Mouse (Mus musculus): ENCODE measurements around the gene Ipo13.

Gene Ipo13

DNA sequence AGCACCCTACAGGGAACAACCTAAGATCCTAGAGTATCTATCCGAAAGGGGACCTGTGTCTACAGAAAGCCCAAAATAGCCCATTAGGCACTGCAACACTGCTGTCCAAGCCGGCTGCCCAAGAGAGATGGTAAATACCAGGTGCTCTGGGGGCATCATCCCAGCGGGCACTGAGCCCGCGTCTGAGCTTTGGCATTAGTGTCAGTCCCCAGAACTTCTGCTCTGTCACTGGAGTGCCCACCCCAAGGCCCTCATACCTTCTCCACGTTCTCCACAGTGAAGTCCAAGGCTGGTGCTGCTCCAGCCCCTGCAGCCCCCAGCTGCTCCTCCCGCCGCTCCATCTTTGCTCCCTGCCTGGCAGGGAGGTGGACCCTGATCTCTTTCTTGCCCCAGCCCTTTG, 768 bp downstream of the Ipo13 start:
- DNase-seq (ENCODE audit: low spot score in 2 of 2), result peak in 1 of 2 experiments; percentile 22

DNA sequence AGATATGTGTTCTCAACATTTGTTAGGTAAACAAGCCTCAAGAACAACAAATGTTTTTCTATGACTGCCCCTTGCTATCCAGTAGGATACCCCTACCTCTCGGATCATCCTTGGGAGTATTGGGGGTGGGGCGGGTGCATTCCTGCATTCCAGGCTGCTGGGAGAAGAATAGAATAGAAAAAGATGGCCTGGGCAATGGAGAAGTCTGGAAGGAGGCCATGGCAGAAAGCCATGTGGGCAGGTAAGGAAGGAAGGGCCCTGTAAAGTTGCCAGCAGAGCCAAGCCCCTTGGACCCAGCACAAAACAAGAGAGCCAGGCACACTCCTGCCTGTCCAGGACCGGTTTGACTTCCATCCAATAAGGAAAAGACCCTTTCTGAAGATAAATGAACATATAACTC, 1.4 kb downstream of the Ipo13 start:
- peak in 1 of 2 experiments; percentile 12 for DNase-seq (ENCODE audit: low spot score in 2 of 2)

DNA sequence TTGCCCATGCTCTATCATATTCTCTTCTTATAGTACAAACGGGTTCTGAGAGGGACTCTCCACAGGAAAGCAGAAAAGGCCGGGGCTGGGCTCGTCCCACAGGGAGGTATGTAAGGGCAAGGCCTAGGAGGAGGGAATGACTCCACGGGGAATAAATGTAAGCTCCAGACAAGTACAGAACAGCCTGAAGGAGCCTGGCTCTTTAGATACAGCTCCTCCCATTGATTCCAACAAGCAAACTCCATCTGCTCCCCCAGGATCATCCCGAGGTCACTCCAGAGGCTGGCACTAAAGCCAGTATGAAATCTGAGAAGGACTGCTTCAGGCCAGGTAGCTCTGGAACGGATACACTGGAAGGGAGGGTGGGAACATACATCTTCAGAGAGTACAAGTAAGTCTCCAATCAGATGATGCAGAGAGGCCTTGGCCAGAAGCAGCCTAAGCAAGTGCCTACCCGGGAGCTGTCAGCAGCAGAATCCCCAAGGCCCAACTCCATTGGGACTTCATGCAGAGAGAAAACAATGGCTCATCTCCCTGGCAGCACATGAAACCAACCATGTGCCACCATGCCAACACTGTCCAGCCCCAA, 2.0 kb downstream of the Ipo13 start:
- DNase-seq (ENCODE audit: low spot score in 2 of 2), result no peak

DNA sequence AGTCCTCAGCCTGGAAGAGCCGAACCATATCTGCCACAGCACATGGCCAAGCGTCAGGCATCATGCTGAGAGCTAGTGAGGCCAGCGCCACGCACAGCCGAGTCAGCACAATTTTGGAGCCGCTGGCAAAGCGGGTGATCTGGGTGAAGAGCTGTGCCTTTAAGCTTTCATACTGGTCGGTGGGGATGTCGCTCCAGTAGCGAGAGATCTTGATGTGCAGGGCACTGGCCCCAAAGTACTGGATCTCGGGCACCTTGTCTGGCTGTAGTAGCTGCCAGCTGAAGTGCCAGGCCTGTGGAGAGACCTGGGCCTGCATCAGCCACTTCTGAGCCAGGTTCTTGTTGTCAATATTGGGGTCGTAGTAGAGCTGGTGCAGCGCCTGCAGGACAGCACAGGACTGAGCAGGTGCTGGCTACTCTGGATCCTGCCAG, 2.7 kb downstream of the Ipo13 start:
- peak in 1 of 2 experiments; percentile 11 for DNase-seq (ENCODE audit: low spot score in 2 of 2)

DNA sequence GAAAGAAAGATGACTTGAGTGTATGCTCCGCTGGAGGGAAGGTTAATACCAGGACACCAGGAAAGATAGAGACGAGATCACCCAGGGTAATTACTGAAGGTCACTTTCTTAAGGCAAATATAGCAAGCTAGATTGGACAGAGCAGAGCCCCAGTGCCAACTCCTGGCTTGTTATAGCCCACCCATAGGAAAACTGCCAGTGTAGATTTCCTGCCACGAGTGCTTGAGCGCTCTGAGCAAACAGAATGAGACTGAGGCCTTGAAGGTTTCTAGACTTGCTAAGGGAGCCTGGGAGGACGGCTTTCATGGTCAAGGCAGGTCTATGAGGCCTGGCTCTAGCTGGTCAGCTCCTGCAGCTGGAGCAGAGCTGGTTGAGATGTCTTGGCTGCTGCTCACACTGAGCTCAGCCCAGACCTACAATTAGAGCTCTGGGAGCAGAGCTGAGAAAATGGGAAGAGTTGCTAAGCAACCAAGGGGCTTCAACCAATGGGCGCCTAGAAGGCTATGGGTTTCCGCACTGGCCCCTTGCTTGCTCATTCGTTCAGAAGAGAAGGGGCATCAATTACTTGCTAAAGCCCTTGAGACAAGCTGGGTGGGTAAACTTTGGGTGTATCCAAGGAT, 5.9 kb downstream of the Ipo13 start:
- DNase-seq (ENCODE audit: low spot score in 2 of 2), result no peak

DNA sequence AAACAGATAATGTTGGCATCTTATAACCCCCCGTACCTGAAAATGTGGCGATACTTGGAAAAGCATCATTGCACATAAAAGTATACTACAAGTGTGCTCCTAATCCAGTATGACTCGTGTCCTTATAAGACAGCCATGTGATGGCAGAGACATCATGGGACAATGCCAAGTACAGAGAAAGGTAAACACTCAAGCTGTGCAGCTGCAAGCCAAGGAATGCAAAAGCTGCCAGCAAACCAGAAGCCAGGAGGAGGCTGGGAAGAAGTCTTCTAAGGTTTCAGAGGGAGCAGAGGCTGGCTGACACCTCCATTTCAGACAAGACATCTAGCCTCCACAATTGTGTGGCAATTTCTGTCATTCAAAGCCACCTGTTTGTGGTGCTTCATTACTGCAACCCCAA, 8.6 kb downstream of the Ipo13 start:
- DNase-seq (ENCODE audit: low spot score in 2 of 2), result no peak

DNA sequence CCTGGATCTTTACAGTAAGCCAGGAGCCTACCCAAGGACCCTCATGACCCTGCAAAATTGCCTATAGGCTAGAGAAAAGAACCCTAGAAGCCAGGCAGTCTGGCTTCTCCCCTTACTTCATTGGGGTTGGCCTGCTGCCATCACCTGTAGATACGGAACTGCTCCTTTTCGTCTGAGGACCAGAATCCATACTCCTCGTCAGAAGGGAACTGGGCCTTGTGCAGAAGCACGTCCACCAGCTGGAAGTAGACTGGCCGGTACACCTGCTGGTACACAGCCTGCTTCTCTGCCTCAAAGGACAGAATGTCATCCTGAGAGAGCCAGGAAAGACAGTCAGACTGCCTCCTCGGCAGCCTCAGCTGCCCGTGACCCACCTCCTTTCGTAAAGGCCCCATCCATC, 10.0 kb downstream of the Ipo13 start:
- DNase-seq (ENCODE audit: low spot score in 2 of 2), result no peak

DNA sequence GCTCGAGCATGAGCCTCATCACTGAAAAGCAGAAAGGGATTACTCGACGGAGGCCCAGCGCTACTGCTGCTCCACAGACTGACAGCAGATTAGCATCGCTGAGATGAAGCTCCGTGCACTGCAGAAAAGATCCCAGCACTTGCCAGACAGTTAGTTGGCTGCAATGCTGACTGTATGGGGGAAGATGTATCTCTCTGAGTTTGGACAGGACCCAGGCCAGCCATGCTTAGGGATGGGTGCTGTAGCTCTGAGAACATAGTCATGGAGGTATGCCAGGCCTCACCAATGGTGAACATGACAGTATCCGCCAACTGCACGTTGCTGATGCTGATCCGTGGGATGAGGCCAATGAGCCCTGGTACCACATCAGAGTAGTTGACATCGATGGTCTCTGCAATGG, 10.7 kb downstream of the Ipo13 start:
- no peak for DNase-seq (ENCODE audit: low spot score in 2 of 2)

DNA sequence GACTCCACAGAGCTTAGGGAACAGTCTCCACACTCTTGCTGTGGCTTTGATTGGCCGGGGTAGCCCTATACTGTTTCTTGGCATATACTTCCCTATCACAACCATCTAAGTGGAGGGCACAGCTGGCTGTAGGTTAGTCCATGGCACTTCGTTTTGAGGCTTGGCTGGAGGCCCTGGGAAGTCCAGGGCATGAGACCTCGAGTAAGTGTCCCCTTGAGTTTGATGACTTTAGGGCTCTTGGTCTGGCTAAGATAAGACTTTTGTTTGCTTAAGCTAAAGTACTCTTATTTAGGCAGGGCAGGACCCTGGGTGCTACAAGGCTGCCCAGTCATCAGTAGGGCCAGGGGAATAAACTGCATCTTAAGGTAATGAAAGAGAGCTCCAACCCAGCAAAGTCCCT, 16.7 kb downstream of the Ipo13 start:
- DNase-seq (ENCODE audit: low spot score in 2 of 2), result no peak

DNA sequence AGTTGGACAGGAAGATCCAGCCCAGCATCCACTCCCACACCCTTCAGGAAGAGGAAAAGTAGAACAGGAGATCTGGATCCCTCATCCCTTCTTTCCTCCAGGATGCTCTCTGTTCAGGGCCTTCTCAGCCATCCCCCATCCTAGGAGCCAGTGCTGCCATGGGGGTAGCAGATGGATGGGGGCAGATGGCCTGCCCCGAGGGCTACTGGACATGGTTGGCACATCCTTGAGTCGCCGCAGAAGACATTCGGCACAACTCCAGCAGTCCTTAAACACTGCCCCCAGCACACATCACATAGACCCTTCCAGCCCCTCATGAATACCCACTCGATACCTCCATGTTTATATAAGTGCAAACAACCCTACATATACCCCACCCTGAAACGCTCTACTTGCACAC, 18.8 kb downstream of the Ipo13 start:
- DNase-seq (ENCODE audit: low spot score in 2 of 2), result no peak

DNA sequence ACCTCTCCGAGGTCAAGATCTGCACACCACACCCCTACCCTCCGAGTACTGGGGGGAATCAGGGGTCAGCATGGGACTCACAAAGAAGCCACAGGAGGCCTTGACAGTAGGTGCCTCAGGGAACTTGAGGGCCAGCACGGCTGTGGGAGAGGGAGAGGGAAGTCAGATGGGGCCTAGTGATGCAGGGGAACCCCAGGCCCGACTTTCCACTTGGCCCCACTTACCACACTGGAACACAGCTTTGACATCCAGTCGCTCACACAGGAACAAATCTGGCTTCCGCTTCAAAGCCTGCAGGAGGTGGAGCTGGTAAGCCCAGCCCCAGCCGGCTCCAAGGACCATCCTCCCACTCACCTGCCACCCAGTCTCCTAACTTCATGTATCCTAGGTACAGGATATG, 19.5 kb downstream of the Ipo13 start:
- DNase-seq (ENCODE audit: low spot score in 2 of 2), result no peak

DNA sequence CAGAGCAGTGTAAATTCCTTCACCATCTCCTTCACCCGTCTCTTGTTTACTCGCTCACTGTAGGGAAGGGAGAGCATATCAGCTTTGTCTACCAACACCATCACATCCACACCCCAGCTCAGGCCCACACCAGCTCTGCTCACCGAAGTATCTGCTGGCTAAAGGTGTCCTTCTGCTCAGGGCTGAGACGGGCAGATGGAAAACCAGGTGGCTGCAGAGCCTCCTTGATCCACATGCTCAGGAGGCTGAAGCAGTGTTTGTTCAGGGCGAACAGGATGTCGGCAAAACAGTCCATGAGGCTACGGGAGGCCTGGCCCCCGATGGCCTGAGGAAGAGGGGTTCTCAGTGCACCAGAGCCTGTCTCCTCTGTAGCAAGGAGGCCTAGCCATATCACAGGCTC, 20.2 kb downstream of the Ipo13 start:
- DNase-seq (ENCODE audit: low spot score in 2 of 2), result no peak

DNA sequence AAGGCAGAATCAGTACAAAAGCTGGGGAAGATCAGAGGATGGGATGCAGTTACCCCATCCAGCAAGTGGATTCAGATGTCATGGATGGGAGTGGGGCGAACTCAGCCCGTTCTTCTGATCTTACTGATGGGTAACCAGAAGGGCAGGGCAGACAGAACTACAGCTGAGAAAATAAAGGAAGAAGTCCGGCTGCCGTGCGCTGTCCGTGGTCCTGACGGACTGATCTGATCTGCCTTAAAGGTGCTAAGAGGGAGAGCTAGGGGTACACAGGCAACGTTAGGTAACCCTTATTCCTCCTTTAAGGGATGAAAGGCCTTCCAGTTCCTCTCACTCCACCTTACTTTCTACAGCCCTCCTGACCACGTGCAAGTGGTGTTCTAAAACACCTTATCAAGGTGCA, 21.4 kb downstream of the Ipo13 start:
- peak; percentile 70 to 86 for DNase-seq (ENCODE audit: low spot score in 2 of 2)

DNA sequence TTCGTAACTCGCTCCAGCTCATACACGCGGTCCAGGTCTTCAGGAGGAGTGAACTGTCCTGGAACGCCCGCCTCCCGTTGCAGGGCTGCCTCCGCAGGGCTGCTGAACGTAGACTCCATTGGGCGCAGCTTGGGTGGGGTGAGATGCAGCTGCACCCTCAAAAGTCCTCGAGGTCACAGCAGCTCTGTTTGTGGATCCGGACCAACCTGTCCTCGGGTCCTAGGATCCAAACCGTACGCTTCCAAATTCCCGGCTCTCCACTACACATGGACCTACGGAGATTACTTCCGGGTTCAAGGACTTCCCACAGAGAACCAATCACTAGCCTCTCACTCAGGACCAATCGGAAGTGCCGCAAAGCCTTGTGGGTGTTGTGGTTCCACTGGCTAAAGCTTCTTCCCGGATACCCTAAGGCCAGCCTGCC, 23.0 kb downstream of the Ipo13 start, which contains the start of gene Dph2:
Gene Dph2, minus strand, starts transcription at position 295 of the 424 bp plus-strand sequence.
- peak; percentile 70 to 78 for DNase-seq (ENCODE audit: low spot score in 2 of 2)

DNA sequence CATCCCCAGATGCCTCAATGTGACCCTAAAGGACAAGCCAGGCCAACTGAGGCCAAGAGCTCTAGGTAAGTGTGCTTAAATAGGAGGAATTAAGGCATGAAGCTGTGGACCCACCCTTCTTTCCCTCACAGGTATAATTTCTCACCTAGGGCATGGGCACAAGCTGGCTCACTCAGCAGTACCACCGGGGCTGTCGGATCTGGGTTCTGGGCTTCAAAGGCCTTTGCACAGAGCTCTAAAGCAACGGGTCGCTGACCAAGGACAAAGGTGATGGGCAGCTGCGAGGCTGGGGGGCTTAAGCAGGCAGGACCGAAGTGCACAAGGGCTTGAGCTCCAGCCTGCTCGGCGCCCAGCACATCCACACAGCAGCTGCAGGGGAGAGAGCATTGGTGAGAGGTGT, 24.0 kb downstream of the Ipo13 start:
- DNase-seq (ENCODE audit: low spot score in 2 of 2), result no peak

DNA sequence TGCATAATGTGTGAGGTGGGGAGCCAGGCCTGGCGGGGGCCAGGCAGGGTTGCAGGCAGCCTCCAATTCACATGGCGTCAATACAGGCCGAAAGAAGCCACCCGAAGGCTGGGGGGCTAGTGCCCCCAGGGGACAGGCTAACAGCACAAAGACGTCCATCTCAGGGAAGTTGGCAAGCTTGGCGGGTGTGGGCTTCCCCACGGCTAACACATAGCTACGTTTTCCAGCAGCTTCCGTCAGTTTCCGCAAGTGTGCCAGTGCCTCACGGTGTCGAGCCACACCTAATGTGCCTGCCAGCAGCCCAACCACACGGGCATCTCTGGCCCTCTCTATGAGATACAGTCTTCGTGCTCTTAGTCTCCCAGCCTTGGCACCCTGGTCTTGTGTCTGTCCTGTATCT, 24.8 kb downstream of the Ipo13 start:
- DNase-seq (ENCODE audit: low spot score in 2 of 2), result no peak

DNA sequence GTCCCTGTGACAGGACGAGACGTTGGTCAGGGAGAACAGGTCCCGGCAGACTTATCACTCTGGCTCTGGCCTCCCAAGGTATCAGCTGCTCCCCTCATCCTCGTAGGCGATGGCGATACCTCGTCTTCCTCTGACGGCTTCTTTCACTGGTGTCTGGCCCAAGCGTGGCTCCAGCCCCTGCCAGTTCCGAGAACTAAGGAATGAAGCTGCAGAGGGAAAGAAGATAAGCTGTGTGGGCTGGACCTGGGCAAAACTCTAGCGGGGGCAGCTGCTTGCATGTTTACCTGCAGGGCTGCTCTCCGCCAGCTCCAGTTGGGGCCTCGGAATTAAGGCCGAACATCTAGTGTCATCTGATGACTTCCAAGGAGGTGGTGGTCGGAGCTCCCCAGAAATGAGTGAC, 25.3 kb downstream of the Ipo13 start:
- no peak for DNase-seq (ENCODE audit: low spot score in 2 of 2)

DNA sequence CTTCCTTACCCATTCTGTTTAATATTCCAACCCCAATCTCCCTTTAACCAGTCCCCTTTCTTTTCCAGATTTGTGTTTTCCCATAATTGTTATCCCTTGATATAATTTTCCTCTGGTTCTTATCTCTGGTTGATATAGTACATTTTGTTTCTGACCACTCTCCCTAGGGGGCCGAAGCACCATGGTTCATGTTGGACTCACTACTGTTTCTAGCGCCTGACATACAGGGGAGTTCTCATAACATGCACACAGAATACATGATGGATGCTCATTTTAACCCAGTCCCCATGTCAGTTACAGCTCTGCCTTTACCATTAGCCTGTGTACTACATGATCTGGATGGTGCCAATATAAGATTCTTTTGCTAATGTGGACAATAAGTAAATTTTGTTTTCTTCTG, 26.9 kb downstream of the Ipo13 start:
- DNase-seq (ENCODE audit: low spot score in 2 of 2), result no peak

DNA sequence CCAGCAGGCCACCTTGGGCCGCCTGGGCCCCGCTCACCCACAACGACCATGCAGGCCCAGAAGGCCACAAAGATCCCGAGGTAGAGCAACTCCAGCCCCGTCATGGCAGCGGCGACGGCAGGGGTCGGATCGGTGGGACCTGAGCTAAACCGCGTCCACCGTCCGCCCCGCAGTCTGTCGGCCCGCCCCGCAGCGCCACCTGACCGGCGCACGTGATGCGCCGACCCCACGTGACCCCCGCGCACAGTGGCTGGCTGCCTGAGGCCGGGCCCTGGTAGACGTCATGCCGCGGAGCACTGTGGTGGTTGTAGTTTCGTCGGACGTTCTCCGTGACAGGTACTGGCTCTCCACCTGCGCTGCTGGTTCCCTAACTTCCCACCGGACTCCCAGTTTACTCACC, 27.7 kb downstream of the Ipo13 start, which contains the start of gene Atp6v0b:
Gene Atp6v0b, minus strand, starts transcription at position 201 of the 400 bp plus-strand sequence.
- peak; percentile 93 to 96 for DNase-seq (ENCODE audit: low spot score in 2 of 2)

DNA sequence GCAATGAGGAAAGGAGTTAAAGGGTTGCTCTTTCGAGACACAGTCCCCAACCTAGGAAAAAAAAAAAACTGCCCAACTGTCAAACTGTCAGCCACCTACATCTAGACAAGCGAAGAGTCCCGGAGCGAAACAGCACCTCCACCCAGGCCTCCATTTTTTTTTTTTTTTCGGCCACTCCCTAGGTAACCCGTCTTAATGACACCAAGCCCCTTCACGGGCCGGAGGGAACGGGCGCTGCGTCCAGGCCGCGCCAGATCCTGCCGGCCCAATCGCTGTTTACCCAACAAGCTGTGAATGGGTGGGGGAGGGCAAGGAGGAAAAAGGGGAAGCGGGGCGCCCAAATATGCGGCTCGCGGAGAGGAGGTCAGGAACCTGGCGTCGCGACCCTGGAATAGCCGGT, 28.2 kb downstream of the Ipo13 start:
- peak in 1 of 2 experiments; percentile 39 for DNase-seq (ENCODE audit: low spot score in 2 of 2)

DNA sequence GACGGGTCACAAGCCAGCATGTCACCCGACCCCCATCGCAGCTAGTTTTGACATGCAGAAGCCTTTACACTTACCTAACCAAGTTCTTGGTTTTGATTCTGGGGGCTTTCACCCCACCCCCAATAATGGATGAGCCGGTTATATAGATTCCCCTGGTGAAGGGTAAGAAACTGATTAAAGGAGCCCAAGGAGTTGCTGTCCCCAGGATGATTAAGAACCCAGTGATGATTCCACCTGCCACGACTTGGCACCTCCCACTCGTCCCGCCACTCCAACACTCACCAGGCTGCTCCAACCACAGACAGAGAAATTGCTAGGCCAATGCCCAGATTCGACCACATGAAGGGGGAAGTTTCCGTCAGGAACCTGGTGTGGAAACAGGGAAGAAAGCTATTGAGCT, 28.8 kb downstream of the Ipo13 start:
- DNase-seq (ENCODE audit: low spot score in 2 of 2), result no peak

DNA sequence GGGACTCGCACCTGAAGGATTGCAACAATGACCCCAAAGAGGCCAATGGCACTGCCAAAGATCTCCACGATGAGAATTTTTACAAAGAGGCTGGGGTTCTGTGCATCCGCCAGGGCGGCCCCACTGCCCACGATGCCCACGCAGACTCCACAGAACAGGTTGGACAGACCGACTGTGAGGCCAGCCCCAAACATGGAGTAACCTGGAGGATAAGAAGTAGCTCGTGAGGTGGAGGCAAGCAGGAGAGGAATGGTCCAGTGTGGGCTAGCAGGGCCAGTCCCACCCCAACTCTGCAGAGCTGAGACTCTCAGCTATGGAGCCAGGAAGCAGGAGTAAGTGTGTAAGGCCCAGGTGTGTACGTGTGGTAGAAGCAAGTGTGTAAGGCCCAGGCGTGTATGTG, 29.7 kb downstream of the Ipo13 start:
- no peak for DNase-seq (ENCODE audit: low spot score in 2 of 2)

DNA sequence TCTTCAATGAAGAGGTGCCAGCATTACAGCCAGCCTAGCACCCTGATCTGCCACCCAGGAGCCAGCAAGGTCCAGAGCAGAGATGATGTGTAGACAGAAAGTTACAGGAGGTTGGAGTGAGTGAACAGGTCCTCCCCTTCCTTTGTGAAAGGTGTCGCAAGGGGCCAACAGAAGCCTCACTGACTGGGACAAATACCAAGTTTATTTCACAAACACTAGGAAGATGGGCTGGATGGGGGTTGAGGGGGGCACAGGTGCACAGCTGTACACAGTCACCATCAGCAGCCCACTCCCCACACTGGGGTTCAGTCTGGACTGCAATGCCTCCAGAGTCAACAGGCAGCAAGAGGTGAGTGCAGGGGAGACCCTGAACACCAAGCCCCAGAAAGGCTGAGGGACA, 30.7 kb downstream of the Ipo13 start:
- DNase-seq (ENCODE audit: low spot score in 2 of 2), result no peak

Measured in spleen, postnatal 4 days (tissue).